Mouse (Mus musculus): ENCODE measurements around the gene Aqp1. TPM values are rescaled to one million over a fixed set of nuclear protein-coding genes. Genes with fewer than 3 reads are reported as not detected.

Gene Aqp1
- polyA plus RNA-seq, 1 experiment, result 0.60 TPM

GRCm38 (mm10) chr6:55319585-55320551 is 16.4 kb upstream of the Aqp1 start:
- Histone ChIP-seq H3K9ac (ENCODE audit: low read depth, poor library complexity, severe bottlenecking) (no peak overlapping the region), H3K4me1 (ENCODE audit: control insufficient read depth, insufficient read depth, low read length) (no peaks in the 10 kb centered on the region), H3K27ac (ENCODE audit: insufficient read depth, low read length) (no peak overlapping the region), H3K27me3 (ENCODE audit: control insufficient read depth, insufficient read depth, low read length, poor library complexity, severe bottlenecking) (no peaks in the 10 kb centered on the region), H3K36me3 (ENCODE audit: control insufficient read depth, insufficient read depth, low read length, poor library complexity, severe bottlenecking) (no peaks in the 10 kb centered on the region), H3K4me3 (ENCODE audit: low read depth, low read length) (no peak overlapping the region), H3K9me3 (replicated peaks; ENCODE audit: control insufficient read depth, insufficient read depth, low read length, poor library complexity, severe bottlenecking) (no peaks in the 10 kb centered on the region)
- TF ChIP-seq POLR2A (IDR thresholded peaks at IDR 0.05; ENCODE audit: insufficient read depth, low read length) (no peak), EP300 (IDR thresholded peaks at IDR 0.05; ENCODE audit: insufficient read depth, low read depth, low read length) (no peak), CTCF (IDR thresholded peaks at IDR 0.05; ENCODE audit: low read depth, low read length) (no peak)

- H3K27ac ChIP-seq (ENCODE audit: insufficient read depth, low read length), result no peak overlapping the region
- H3K4me3 ChIP-seq (ENCODE audit: low read depth, low read length), result no peak overlapping the region
- no peaks in the 10 kb centered on the region for H3K4me1 ChIP-seq (ENCODE audit: control insufficient read depth, insufficient read depth, low read length)
- no peak overlapping the region for H3K9ac ChIP-seq (ENCODE audit: low read depth, poor library complexity, severe bottlenecking)
- no peaks in the 10 kb centered on the region for H3K9me3 ChIP-seq (replicated peaks; ENCODE audit: control insufficient read depth, insufficient read depth, low read length, poor library complexity, severe bottlenecking)
- no peaks in the 10 kb centered on the region for H3K27me3 ChIP-seq (ENCODE audit: control insufficient read depth, insufficient read depth, low read length, poor library complexity, severe bottlenecking)
- H3K36me3 ChIP-seq (ENCODE audit: control insufficient read depth, insufficient read depth, low read length, poor library complexity, severe bottlenecking), result no peaks in the 10 kb centered on the region
- no peak for TF ChIP-seq EP300 (IDR thresholded peaks at IDR 0.05; ENCODE audit: insufficient read depth, low read depth, low read length)
- TF ChIP-seq POLR2A (IDR thresholded peaks at IDR 0.05; ENCODE audit: insufficient read depth, low read length), result no peak
- TF ChIP-seq CTCF (IDR thresholded peaks at IDR 0.05; ENCODE audit: low read depth, low read length), result no peak
These were observed 15.3 kb upstream of the Aqp1 start for GRCm38 (mm10) chr6:55320894-55321293.

DNA sequence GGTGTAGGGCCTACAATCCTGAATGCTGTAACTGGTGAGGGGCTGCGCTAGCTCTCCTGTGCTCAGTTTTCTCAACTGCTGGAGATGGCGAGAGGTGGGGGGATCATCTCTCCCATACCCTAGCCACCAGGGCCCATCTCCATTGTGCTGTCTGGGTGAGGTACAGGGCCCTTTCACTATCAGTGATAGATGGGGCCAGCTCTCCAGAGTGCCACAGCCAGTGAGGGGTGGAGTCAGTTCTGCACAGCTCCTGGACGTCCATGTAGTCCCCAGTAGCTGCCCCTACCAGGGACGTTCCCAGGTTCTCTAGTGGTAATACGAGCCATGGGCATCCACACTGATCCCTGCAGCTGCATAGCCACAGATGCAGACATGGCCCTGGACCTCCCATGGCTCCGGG is 14.7 kb upstream of the Aqp1 start:
- no peak for TF ChIP-seq CTCF (IDR thresholded peaks at IDR 0.05; ENCODE audit: low read depth, low read length)
- Histone ChIP-seq H3K27me3 (ENCODE audit: control insufficient read depth, insufficient read depth, low read length, poor library complexity, severe bottlenecking) (no peaks in the 10 kb centered on the region), H3K9me3 (replicated peaks; ENCODE audit: control insufficient read depth, insufficient read depth, low read length, poor library complexity, severe bottlenecking) (no peaks in the 10 kb centered on the region), H3K4me3 (ENCODE audit: low read depth, low read length) (no peak overlapping the region), H3K27ac (ENCODE audit: insufficient read depth, low read length) (no peak overlapping the region), H3K9ac (ENCODE audit: low read depth, poor library complexity, severe bottlenecking) (no peak overlapping the region), H3K36me3 (ENCODE audit: control insufficient read depth, insufficient read depth, low read length, poor library complexity, severe bottlenecking) (no peaks in the 10 kb centered on the region), H3K4me1 (ENCODE audit: control insufficient read depth, insufficient read depth, low read length) (no peaks in the 10 kb centered on the region)

DNA sequence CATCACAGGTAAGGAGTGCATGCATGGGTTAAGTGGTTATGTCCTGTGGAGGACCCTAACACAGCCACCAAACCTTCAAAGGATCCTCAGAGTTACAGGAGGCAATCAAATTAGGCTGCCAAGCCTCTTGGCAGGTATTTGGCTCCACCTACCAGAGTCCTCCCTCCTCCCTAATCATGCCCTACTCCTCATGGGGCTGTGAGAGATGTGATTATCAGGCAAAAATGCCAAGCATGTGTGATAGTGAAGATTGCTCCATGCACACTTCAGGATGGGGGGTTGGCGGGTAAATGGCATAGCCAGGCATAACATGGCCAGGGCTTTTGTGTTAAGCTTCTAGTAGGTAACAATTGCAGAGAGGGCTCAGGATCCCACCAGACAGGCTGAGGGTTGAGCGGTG is 13.3 kb upstream of the Aqp1 start:
- TF ChIP-seq CTCF (IDR thresholded peaks at IDR 0.05; ENCODE audit: low read depth, low read length) (no peak), POLR2A (IDR thresholded peaks at IDR 0.05; ENCODE audit: insufficient read depth, low read length) (no peak), EP300 (IDR thresholded peaks at IDR 0.05; ENCODE audit: insufficient read depth, low read depth, low read length) (no peak)
- Histone ChIP-seq H3K27ac (ENCODE audit: insufficient read depth, low read length) (no peak overlapping the region), H3K27me3 (ENCODE audit: control insufficient read depth, insufficient read depth, low read length, poor library complexity, severe bottlenecking) (no peaks in the 10 kb centered on the region), H3K9ac (ENCODE audit: low read depth, poor library complexity, severe bottlenecking) (no peak overlapping the region), H3K36me3 (ENCODE audit: control insufficient read depth, insufficient read depth, low read length, poor library complexity, severe bottlenecking) (no peaks in the 10 kb centered on the region), H3K4me3 (ENCODE audit: low read depth, low read length) (no peak overlapping the region), H3K9me3 (replicated peaks; ENCODE audit: control insufficient read depth, insufficient read depth, low read length, poor library complexity, severe bottlenecking) (no peaks in the 10 kb centered on the region), H3K4me1 (ENCODE audit: control insufficient read depth, insufficient read depth, low read length) (no peaks in the 10 kb centered on the region)

DNA sequence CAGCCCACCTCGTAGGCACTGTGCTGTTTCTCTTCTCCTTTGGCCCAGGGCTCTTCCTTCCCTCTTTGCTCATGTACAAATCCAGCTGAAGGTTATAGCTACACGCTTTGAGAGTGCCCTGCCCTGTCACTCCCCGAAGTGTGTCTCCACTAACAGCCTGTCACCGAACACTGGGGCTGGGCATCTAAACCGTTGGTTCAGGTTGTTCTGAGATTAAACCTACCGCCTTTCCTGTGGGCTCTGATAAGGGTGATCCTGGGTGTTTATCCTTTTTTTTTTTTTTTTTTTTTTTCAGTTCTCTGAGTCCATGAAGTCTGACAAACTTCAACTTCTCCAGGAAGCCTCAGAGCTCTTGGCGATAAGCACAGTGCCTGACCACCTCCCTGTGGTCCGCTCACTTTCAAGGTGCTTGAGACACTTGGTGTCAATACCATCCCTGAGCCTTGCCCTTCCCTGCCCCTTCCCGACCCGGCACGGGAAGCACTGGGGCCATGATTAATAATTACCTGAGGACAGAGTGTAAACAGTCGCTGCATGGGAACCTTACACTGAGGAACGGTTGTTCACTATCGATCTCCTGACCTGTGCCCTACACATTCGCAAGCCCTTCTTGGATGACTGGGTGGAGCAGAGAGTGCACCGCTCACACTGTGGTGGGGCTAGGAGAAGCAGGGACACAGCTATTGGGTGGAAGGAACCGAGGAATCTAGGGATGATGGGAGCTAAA is 12.2 kb upstream of the Aqp1 start:
- no peak overlapping the region for H3K9ac ChIP-seq (ENCODE audit: low read depth, poor library complexity, severe bottlenecking)
- H3K9me3 ChIP-seq (replicated peaks; ENCODE audit: control insufficient read depth, insufficient read depth, low read length, poor library complexity, severe bottlenecking), result no peaks in the 10 kb centered on the region
- no peak overlapping the region for H3K4me3 ChIP-seq (ENCODE audit: low read depth, low read length)
- H3K27me3 ChIP-seq (ENCODE audit: control insufficient read depth, insufficient read depth, low read length, poor library complexity, severe bottlenecking), result no peaks in the 10 kb centered on the region
- H3K36me3 ChIP-seq (ENCODE audit: control insufficient read depth, insufficient read depth, low read length, poor library complexity, severe bottlenecking), result no peaks in the 10 kb centered on the region
- TF ChIP-seq POLR2A (IDR thresholded peaks at IDR 0.05; ENCODE audit: insufficient read depth, low read length), result no peak
- no peak for TF ChIP-seq EP300 (IDR thresholded peaks at IDR 0.05; ENCODE audit: insufficient read depth, low read depth, low read length)
- TF ChIP-seq CTCF (IDR thresholded peaks at IDR 0.05; ENCODE audit: low read depth, low read length), result no peak
- H3K27ac ChIP-seq (ENCODE audit: insufficient read depth, low read length), result no peak overlapping the region
- no peaks in the 10 kb centered on the region for H3K4me1 ChIP-seq (ENCODE audit: control insufficient read depth, insufficient read depth, low read length)

- H3K9me3 ChIP-seq (replicated peaks; ENCODE audit: control insufficient read depth, insufficient read depth, low read length, poor library complexity, severe bottlenecking), result no peaks in the 10 kb centered on the region
- TF ChIP-seq EP300 (IDR thresholded peaks at IDR 0.05; ENCODE audit: insufficient read depth, low read depth, low read length) (no peak), CTCF (IDR thresholded peaks at IDR 0.05; ENCODE audit: low read depth, low read length) (no peak), POLR2A (IDR thresholded peaks at IDR 0.05; ENCODE audit: insufficient read depth, low read length) (no peak)
- H3K36me3 ChIP-seq (ENCODE audit: control insufficient read depth, insufficient read depth, low read length, poor library complexity, severe bottlenecking), result no peaks in the 10 kb centered on the region
- H3K4me3 ChIP-seq (ENCODE audit: low read depth, low read length), result no peak overlapping the region
- no peaks in the 10 kb centered on the region for H3K27me3 ChIP-seq (ENCODE audit: control insufficient read depth, insufficient read depth, low read length, poor library complexity, severe bottlenecking)
- H3K9ac ChIP-seq (ENCODE audit: low read depth, poor library complexity, severe bottlenecking), result no peak overlapping the region
- no peak overlapping the region for H3K27ac ChIP-seq (ENCODE audit: insufficient read depth, low read length)
- no peaks in the 10 kb centered on the region for H3K4me1 ChIP-seq (ENCODE audit: control insufficient read depth, insufficient read depth, low read length)
These were observed 11.4 kb upstream of the Aqp1 start for GRCm38 (mm10) chr6:55324785-55325184.

Data from ES-Bruce4 (cell line).